Mouse (Mus musculus): ENCODE measurements around the gene Hdac6. TPM values are rescaled to one million over a fixed set of nuclear protein-coding genes. Genes with fewer than 3 reads are reported as not detected.

The Hdac6 gene
- 10 to 100 TPM; 10.8 to 15.6 TPM for polyA plus RNA-seq (2017; shearing (Covaris generic))

DNA sequence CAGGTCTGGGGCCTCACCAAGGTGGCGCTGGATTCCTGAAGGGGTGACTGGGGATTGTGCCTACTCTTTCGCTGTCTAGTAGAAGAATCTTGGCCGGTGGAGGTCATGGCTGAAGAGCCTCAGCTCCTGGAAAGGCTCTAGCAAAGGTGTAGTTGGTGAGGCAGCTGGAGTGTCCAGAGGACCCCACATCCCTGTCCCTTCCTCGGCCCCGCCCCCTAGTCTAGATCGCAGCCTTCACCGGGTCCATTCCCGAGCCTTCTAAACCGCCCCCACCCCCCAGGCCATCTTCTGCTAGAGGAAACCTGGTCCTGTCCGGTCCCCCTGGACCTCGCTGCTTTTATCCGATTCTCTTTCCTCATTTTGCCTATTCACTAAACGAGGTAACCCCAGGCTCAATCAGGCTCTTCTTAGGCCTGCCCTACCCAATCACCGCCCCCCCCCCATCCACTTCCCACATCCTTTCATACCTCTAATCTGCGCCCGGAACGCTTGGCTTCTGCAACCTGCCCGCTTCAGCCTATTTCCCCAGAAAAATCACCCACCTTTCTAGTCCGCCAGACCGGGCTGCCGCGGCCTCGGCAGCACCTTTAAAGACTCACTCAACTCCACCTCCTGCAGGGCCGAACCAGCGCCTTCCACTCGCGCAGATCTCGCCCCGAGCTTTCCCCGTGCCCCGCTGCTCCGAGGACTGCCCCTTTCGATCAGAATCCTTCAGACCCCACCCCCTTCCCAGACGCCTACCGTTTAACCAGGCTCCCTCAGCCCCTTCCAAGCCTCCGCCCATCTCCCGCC, at the start of gene Hdac6:
Hdac6 (minus strand) TSS at position 782 of the 792 bp plus-strand sequence.

DNA sequence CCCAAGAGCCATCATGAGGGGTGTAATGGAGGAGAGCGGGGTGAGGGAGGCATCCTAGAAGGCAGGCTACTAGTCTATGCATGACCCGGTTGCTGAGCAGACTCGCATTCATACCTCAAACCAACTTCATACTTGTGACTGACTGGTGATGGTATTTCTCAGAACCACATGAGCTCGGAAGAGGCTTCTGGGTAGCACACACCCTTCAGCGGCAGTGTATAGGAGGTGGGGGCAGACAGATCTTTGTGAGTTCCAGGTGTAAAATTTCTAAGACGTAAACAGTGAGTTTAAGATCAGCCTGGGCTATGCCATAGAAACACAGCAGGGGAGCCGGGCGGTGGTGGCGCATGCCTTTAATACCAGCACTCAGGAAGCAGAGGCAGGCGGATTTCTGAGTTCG, 30.2 kb upstream of the Hdac6 start, which contains the start of gene Gata1:
Gata1 (minus strand) TSS at position 180 of the 400 bp plus-strand sequence.

GRCm38 (mm10) chrX:7928270-7928790, 19.4 kb downstream of the Hdac6 start, which contains the start of gene Eras:
Eras (minus strand) TSS chrX:7928607.

GRCm38 (mm10) chrX:7919601-7920383, 27.9 kb downstream of the Hdac6 start, which contains the start of gene Pcsk1n:
Pcsk1n (plus strand) TSS chrX:7919822.

GRCm38 (mm10) chrX:7909242-7909641, 38.4 kb downstream of the Hdac6 start, which contains the start of gene Gm10490:
Gm10490 (plus strand) TSS chrX:7909542.

DNA sequence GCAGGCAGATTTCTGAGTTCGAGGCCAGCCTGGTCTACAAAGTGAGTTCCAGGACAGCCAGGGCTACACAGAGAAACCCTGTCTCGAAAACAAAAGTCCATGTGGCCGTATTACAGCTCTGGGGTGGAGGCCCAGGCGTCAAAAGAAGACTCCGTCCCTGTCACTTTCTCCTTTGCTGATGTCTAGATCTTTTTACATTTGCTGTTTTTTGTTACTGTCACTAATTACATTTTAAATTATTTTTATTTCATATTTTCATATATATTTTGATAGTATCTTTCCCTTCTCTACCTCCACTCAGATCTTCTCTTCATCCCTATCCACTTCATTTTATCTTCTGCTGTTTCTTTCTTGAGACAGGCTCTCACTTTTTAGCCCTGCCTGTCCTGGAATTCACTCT, 40.0 kb downstream of the Hdac6 start, which contains the start of gene Gm10491:
Gm10491 (minus strand) TSS at position 101 of the 400 bp plus-strand sequence.

GRCm38 (mm10) chrX:7898880-7899874, 48.5 kb downstream of the Hdac6 start, which contains the start of the genes Pqbp1 and Timm17b:
Pqbp1 (minus strand) TSS chrX:7899269.
Timm17b (plus strand) TSS chrX:7899357.

GRCm38 (mm10) chrX:7883841-7884567, 63.7 kb downstream of the Hdac6 start, which contains the start of gene Slc35a2:
Slc35a2 (plus strand) TSS chrX:7884028.

Other genes starting within 250 kb of the Hdac6 start
- 10 to 100 TPM; 79.2 to 82.1 TPM for gene Wdr45, start 233.6 kb downstream of the Hdac6 start, polyA plus RNA-seq (2017; shearing (Covaris generic))
- not detected for gene Gm45208, start 225.6 kb downstream of the Hdac6 start, polyA plus RNA-seq (2017; shearing (Covaris generic))
- 10 to 100 TPM; 23.5 to 24.1 TPM for gene Praf2, start 219.4 kb downstream of the Hdac6 start, polyA plus RNA-seq (2017; shearing (Covaris generic))
- gene Ccdc120, start 197.0 kb downstream of the Hdac6 start, polyA plus RNA-seq (2017; shearing (Covaris generic)): not detected
- 10 to 100 TPM; 25.7 to 39.5 TPM for gene Tfe3, start 185.3 kb downstream of the Hdac6 start, polyA plus RNA-seq (2017; shearing (Covaris generic))
- gene Gripap1, start 158.1 kb downstream of the Hdac6 start, polyA plus RNA-seq (2017; shearing (Covaris generic)): 10 to 100 TPM; 74.5 to 78.6 TPM
- gene Kcnd1, start 125.6 kb downstream of the Hdac6 start, polyA plus RNA-seq (2017; shearing (Covaris generic)): under 1 TPM; 0.21 to 0.61 TPM
- gene Otud5, start 106.5 kb downstream of the Hdac6 start, polyA plus RNA-seq (2017; shearing (Covaris generic)): 100 to 1,000 TPM; 135 to 174 TPM
- gene Pim2, start 69.6 kb downstream of the Hdac6 start, polyA plus RNA-seq (2017; shearing (Covaris generic)): 100 to 1,000 TPM in 1 of 2 experiments, 10 to 100 TPM in 1; 57.1 to 169 TPM
- 10 to 100 TPM; 21.5 to 29.9 TPM for gene Slc35a2, start 63.9 kb downstream of the Hdac6 start, polyA plus RNA-seq (2017; shearing (Covaris generic))
- gene Pqbp1, start 48.6 kb downstream of the Hdac6 start, polyA plus RNA-seq (2017; shearing (Covaris generic)): 100 to 1,000 TPM in 1 of 2 experiments, 10 to 100 TPM in 1; 99.4 to 142 TPM
- gene Timm17b, start 48.5 kb downstream of the Hdac6 start, polyA plus RNA-seq (2017; shearing (Covaris generic)): 100 to 1,000 TPM; 122 to 162 TPM
- gene Gm10491, start 40.1 kb downstream of the Hdac6 start, polyA plus RNA-seq (2017; shearing (Covaris generic)): not detected
- gene Gm10490, start 38.3 kb downstream of the Hdac6 start, polyA plus RNA-seq (2017; shearing (Covaris generic)): not detected
- gene Pcsk1n, start 28.1 kb downstream of the Hdac6 start, polyA plus RNA-seq (2017; shearing (Covaris generic)): not detected
- gene Eras, start 19.3 kb downstream of the Hdac6 start, polyA plus RNA-seq (2017; shearing (Covaris generic)): not detected
- 10 to 100 TPM; 23.4 to 63.7 TPM for gene Gata1, start 30.2 kb upstream of the Hdac6 start, polyA plus RNA-seq (2017; shearing (Covaris generic))
- gene Glod5, start 70.6 kb upstream of the Hdac6 start, polyA plus RNA-seq (2017; shearing (Covaris generic)): not detected
- 10 to 100 TPM; 17.5 to 26.2 TPM for gene Suv39h1, start 126.9 kb upstream of the Hdac6 start, polyA plus RNA-seq (2017; shearing (Covaris generic))
- 100 to 1,000 TPM in 1 of 2 experiments, 10 to 100 TPM in 1; 98.6 to 110 TPM for gene Was, start 142.6 kb upstream of the Hdac6 start, polyA plus RNA-seq (2017; shearing (Covaris generic))
- 10 to 100 TPM; 13.4 to 18.7 TPM for gene Wdr13, start 185.0 kb upstream of the Hdac6 start, polyA plus RNA-seq (2017; shearing (Covaris generic))
- 100 to 1,000 TPM; 668 to 956 TPM for gene Rbm3, start 198.0 kb upstream of the Hdac6 start, polyA plus RNA-seq (2017; shearing (Covaris generic))
- gene Tbc1d25, start 228.3 kb upstream of the Hdac6 start, polyA plus RNA-seq (2017; shearing (Covaris generic)): 10 to 100 TPM; 12.7 to 18.0 TPM
- 100 to 1,000 TPM; 142 to 256 TPM for gene Ebp, start 245.6 kb upstream of the Hdac6 start, polyA plus RNA-seq (2017; shearing (Covaris generic))

Data from activated CD4-positive, CD25-positive, alpha-beta regulatory T cell (primary cell).